Mouse (Mus musculus): Measurements from ENCODE around the gene Kdm6b. TPM values are rescaled to one million over a fixed set of nuclear protein-coding genes. Genes with fewer than 3 reads are reported as not detected.
"Not testable (repeated sequence)": the region's sequence is repeated elsewhere in the genome, so short reads cannot be mapped to it uniquely, and the experiment has no call there.

The Kdm6b gene
- polyA plus RNA-seq, 2 experiments, result 23.7 to 31.4 TPM

DNA sequence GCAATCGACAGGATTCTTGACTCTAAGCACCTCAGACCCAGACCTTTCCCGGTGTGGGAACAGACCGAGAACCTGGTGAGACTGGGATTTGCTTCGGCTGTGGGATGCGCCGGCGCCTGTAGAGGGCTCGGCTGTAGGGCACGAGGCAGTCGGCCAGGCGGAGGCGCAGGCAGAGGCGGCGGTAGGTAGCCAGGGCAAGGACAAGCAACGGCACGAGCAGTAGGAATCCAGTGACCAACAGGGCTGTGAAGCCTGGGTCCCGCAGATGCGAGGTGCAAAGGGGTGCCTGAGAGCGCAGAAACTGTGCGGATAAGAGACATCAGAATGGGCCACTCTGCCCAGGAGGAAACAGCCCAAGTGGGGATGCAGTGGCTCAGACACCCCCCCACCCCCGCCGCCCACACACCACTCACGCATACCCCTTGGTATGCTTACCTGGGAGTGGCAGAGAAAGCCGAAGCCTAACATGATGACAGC, 15.9 kb downstream of the Kdm6b start:
- peak overlapping the region; percentile 46 for H3K9ac ChIP-seq (ENCODE audit: low read depth, low read length, severe bottlenecking)
- no peak for DNase-seq (ENCODE audit: low spot score)
- H3K9me3 ChIP-seq (ENCODE audit: control insufficient read depth, low read length), result no peaks in the 10 kb centered on the region
- peak overlapping the region; percentile 43 for H3K27ac ChIP-seq (replicated peaks; ENCODE audit: low read depth, low read length)
- no peaks in the 10 kb centered on the region for H3K27me3 ChIP-seq (ENCODE audit: control insufficient read depth, insufficient read depth, low read length)
- peaks cover 32% of the 10 kb centered on the region for H3K4me1 ChIP-seq (ENCODE audit: control insufficient read depth, insufficient read depth, low read length)
- peak overlapping the region; percentile 23 for H3K4me3 ChIP-seq (replicated peaks; ENCODE audit: low read length)
- ATAC-seq (ENCODE audit: low FRiP score, low read depth), result no peak
- no peak for TF ChIP-seq POLR2A (IDR thresholded peaks at IDR 0.05; ENCODE audit: borderline replicate concordance, extremely low read depth, insufficient read depth, insufficient read length)
- 14% methylated on average over 24 of the region's 24 CpGs for WGBS
- peak overlapping the region; percentile 91 for H3K4me2 ChIP-seq (replicated peaks; ENCODE audit: low read depth, low read length, severe bottlenecking)
- H3K36me3 ChIP-seq (ENCODE audit: control insufficient read depth, insufficient read depth, low read length), result peaks cover 42% of the 10 kb centered on the region

DNA sequence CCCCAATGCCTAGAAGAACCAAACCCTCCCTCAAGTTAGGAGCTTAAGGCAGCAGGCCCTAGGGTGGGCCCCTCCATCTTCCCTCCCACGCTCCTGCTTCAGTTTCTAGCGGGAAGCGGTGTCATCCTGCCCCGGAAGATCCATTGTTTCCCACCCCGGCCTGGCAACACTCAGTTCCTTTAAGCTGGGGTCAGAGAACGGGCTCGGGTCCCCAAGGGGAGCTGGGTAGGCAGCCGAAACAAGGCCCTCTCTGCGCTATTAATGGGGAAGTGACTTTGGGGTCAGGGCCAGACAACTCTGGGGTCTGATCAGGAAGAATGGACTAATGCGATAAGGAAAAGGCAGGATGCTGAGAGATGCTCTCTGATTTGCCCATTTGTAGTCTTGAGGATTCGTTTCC, 16.7 kb downstream of the Kdm6b start:
- TF ChIP-seq POLR2A (IDR thresholded peaks at IDR 0.05; ENCODE audit: borderline replicate concordance, extremely low read depth, insufficient read depth, insufficient read length), result no peak
- H3K36me3 ChIP-seq (ENCODE audit: control insufficient read depth, insufficient read depth, low read length), result peaks cover 35% of the 10 kb centered on the region
- peaks cover 32% of the 10 kb centered on the region for H3K4me1 ChIP-seq (ENCODE audit: control insufficient read depth, insufficient read depth, low read length)
- ATAC-seq (ENCODE audit: low FRiP score, low read depth), result no peak
- no peaks in the 10 kb centered on the region for H3K9me3 ChIP-seq (ENCODE audit: control insufficient read depth, low read length)
- peak overlapping the region; percentile 61 for H3K4me3 ChIP-seq (replicated peaks; ENCODE audit: low read length)
- DNase-seq (ENCODE audit: low spot score), result no peak
- H3K9ac ChIP-seq (ENCODE audit: low read depth, low read length, severe bottlenecking), result peak overlapping the region; percentile 87; the same call in 1 of the 2 replicates
- 38% methylated on average over 11 of the region's 11 CpGs for WGBS
- H3K27me3 ChIP-seq (ENCODE audit: control insufficient read depth, insufficient read depth, low read length), result no peaks in the 10 kb centered on the region
- peak overlapping the region; percentile 91 for H3K4me2 ChIP-seq (replicated peaks; ENCODE audit: low read depth, low read length, severe bottlenecking)
- 0 out of 2 replicates have a peak overlapping the region, but pooled peaks have one; percentile 95 for H3K27ac ChIP-seq (replicated peaks; ENCODE audit: low read depth, low read length)

DNA sequence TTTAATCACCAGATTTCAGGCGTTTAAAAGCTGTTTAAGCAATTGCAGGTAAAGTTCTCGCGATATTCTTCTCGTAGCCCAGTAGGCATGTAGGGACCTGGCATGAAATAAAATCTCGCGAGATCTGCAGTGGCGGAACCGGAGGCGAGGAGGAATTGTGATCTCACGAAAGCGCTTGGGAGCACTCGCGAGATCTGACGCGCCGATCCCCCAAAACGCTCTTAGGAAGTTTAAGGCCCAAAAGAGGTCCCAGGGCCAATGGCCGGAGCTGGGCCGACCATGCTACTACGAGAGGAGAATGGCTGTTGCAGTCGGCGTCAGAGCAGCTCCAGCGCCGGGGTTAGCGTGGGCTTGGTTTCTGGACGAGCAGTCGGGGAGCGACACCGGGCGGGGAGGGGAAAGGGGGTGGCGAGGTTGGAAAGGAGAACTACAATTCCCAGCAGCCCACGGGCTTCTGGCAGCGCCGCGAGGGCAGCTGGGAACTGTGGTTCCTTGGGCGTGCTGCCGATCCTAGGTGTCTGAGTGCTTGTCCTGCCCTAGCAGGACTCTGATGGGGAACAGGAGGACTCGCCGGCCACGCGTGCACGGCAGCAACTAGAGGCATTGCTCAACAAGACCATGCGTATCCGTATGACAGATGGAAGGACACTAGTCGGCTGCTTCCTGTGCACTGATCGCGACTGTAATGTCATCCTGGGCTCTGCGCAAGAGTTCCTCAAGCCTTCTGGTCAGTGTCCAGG, 17.7 kb downstream of the Kdm6b start:
- DNase-seq (ENCODE audit: low spot score) (peak; percentile 99), ATAC-seq (ENCODE audit: low FRiP score, low read depth) (peak; percentile 90)
- Histone ChIP-seq H3K4me1 (ENCODE audit: control insufficient read depth, insufficient read depth, low read length) (peaks cover 32% of the 10 kb centered on the region), H3K4me3 (replicated peaks; ENCODE audit: low read length) (peak overlapping the region; percentile 61), H3K9ac (ENCODE audit: low read depth, low read length, severe bottlenecking) (peak overlapping the region; percentile 87), H3K27me3 (ENCODE audit: control insufficient read depth, insufficient read depth, low read length) (no peaks in the 10 kb centered on the region), H3K36me3 (ENCODE audit: control insufficient read depth, insufficient read depth, low read length) (peaks cover 25% of the 10 kb centered on the region), H3K9me3 (ENCODE audit: control insufficient read depth, low read length) (no peaks in the 10 kb centered on the region), H3K27ac (replicated peaks; ENCODE audit: low read depth, low read length) (peak overlapping the region; percentile 95), H3K4me2 (replicated peaks; ENCODE audit: low read depth, low read length, severe bottlenecking) (peak overlapping the region; percentile 91)
- 0 out of 2 replicates have a peak, but pooled peaks have one; percentile 14 for TF ChIP-seq POLR2A (IDR thresholded peaks at IDR 0.05; ENCODE audit: borderline replicate concordance, extremely low read depth, insufficient read depth, insufficient read length)
- WGBS, result under 1% methylated on average over 46 of the region's 48 CpGs

DNA sequence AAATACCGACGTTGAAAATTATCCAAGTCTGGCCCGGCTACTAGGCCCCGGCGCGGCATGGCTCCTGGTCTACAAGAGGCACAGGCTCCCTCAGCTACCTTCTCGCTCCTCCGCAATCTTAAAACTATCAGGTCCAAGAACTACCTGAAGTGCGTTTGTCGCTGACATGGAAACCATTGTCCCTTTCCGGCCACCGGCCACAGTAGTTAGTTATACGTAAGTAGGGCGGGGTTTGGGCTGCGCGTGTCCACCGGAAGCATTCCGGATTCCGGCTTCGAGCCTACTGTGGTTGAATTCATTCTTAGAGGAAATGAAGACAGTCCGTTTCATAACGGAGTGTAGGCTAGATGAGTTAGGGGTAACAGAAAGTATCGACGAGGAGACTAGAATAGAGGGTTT, 18.2 kb downstream of the Kdm6b start, which contains the start of the genes Naa38 and Cyb5d1:
Naa38 (plus strand) TSS at position 253 of the 399 bp plus-strand sequence.
Cyb5d1 (minus strand) TSS at position 397 of the 399 bp plus-strand sequence.
- Histone ChIP-seq H3K4me2 (replicated peaks; ENCODE audit: low read depth, low read length, severe bottlenecking) (peak within 1 kb of the TSS; percentile 91), H3K4me3 (replicated peaks; ENCODE audit: low read length) (peak within 1 kb of the TSS; percentile 61), H3K36me3 (ENCODE audit: control insufficient read depth, insufficient read depth, low read length) (peaks cover 20% of the 10 kb centered on the region), H3K9ac (ENCODE audit: low read depth, low read length, severe bottlenecking) (peak within 1 kb of the TSS; percentile 87), H3K4me1 (ENCODE audit: control insufficient read depth, insufficient read depth, low read length) (peaks cover 33% of the 10 kb centered on the region), H3K27ac (replicated peaks; ENCODE audit: low read depth, low read length) (peak within 1 kb of the TSS; percentile 95)
- not testable (repeated sequence) for H3K9me3 ChIP-seq (ENCODE audit: control insufficient read depth, low read length); H3K27me3 ChIP-seq (ENCODE audit: control insufficient read depth, insufficient read depth, low read length)
- 0% methylated on average over 18 of the region's 24 CpGs for WGBS
- peak; percentile 93 for DNase-seq (ENCODE audit: low spot score)
- ATAC-seq (ENCODE audit: low FRiP score, low read depth), result peak; percentile 79

DNA sequence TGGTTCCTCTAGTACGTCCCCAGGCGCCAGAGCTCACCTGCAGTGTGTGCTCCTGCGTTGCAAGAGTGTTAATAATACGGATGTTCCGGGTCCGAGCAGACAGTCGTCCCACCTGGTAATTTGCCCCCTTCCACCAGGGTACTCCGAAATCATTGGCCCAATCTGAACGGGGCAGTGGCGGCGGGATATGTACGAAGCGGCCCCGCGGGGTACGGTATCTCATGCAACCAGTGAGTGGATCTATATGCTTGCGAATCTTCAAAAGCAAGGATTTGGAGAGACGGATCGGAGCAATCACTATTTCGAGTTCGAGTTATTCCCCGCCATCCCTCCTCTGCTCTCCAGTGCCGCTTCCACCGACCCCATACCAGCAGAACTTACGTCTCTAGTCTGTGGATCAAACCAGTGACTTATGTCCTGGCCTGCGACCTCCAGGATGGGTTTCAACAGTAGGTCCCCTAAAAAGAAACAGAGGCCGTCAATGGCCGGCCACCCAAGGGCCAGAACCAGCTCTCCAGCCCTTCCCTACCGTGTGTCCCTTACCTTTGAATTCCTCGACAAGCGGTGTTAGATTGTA, 18.8 kb downstream of the Kdm6b start:
- Histone ChIP-seq H3K9ac (ENCODE audit: low read depth, low read length, severe bottlenecking) (peak overlapping the region; percentile 87), H3K4me1 (ENCODE audit: control insufficient read depth, insufficient read depth, low read length) (peaks cover 33% of the 10 kb centered on the region), H3K27ac (replicated peaks; ENCODE audit: low read depth, low read length) (peak overlapping the region; percentile 95), H3K36me3 (ENCODE audit: control insufficient read depth, insufficient read depth, low read length) (peaks cover 14% of the 10 kb centered on the region), H3K4me2 (replicated peaks; ENCODE audit: low read depth, low read length, severe bottlenecking) (peak overlapping the region; percentile 69), H3K4me3 (replicated peaks; ENCODE audit: low read length) (peak overlapping the region; percentile 61)
- DNase-seq (ENCODE audit: low spot score); H3K9me3 ChIP-seq (ENCODE audit: control insufficient read depth, low read length); ATAC-seq (ENCODE audit: low FRiP score, low read depth); H3K27me3 ChIP-seq (ENCODE audit: control insufficient read depth, insufficient read depth, low read length): not testable (repeated sequence)
- WGBS, result 1% methylated on average over 31 of the region's 31 CpGs
